Mouse (Mus musculus) forebrain, embryonic 11.5 days (tissue): Measurements from ENCODE around the gene Psmc3ip. TPM values are rescaled to one million over a fixed set of nuclear protein-coding genes. Genes with fewer than 3 reads are reported as not detected.
"Not testable (repeated sequence)": the region's sequence is repeated elsewhere in the genome, so short reads cannot be mapped to it uniquely, and the experiment has no call there.

Experiments used
- ATAC-seq: fragments of 200-750 bp; cut with Nextera tagmentation; replicated peaks from 2 replicates; pipeline ENCODE4 v1.8.0; 2017; ENCODE audit warnings: moderate TSS enrichment; ENCODE audit not compliant: low FRiP score
- DNase-seq: peaks from one replicate; pipeline ENCODE4 v3.0.0-alpha.2; 2017; ENCODE audit warnings: low spot score
- H3K27ac ChIP-seq: fragments of 300-500 bp; sonication (generic); 2 replicates; pipeline ENCODE4 v1.5.1; 2014; ENCODE audit warnings: low read depth, low read length
- H3K27me3 ChIP-seq: fragments of 300-500 bp; sonication (generic); 2 replicates; pipeline ENCODE4 v1.6.1; 2014; ENCODE audit warnings: mild to moderate bottlenecking, low read length, mixed read lengths; ENCODE audit not compliant: control insufficient read depth, insufficient read depth
- H3K36me3 ChIP-seq: fragments of 300-500 bp; sonication (generic); 2 replicates; pipeline ENCODE4 v1.6.1; 2014; ENCODE audit warnings: mild to moderate bottlenecking, low read length, moderate library complexity, mixed read lengths; ENCODE audit not compliant: control insufficient read depth, insufficient read depth
- H3K4me1 ChIP-seq: fragments of 300-500 bp; sonication (generic); replicated peaks from 2 replicates; pipeline ENCODE4 v1.6.1; 2014; ENCODE audit warnings: low read length, mixed read lengths; ENCODE audit not compliant: control insufficient read depth, insufficient read depth
- H3K4me2 ChIP-seq: fragments of 300-500 bp; sonication (generic); 2 replicates; pipeline ENCODE4 v1.6.1; 2014; ENCODE audit warnings: low read depth, mild to moderate bottlenecking, low read length, moderate library complexity, mixed read lengths; ENCODE audit not compliant: severe bottlenecking
- H3K4me3 ChIP-seq: fragments of 300-500 bp; sonication (generic); 2 replicates; pipeline ENCODE4 v1.5.1; 2014; ENCODE audit warnings: low read depth, low read length
- H3K9ac ChIP-seq: fragments of 300-500 bp; sonication (generic); 2 replicates; pipeline ENCODE4 v1.6.1; 2014; ENCODE audit warnings: low read length
- H3K9me3 ChIP-seq: fragments of 300-500 bp; sonication (generic); 2 replicates; pipeline ENCODE4 v1.6.1; 2016; ENCODE audit warnings: low read length, mixed read lengths; ENCODE audit not compliant: control insufficient read depth
- WGBS: fragments of 180-500 bp; shearing (Covaris S2); extraction: QIAGEN DNeasy Blood & Tissue Kit; methylation state at CpG from one replicate; pipeline ENCODE4 v1.1.7; 2014; 5-methylcytosine and 5-hydroxymethylcytosine counted together
- polyA plus RNA-seq: library from polyadenylated mRNA; unstranded; fragments of >200 nt; fragmentation: Nextera tagmentation; extraction: Ambion mirVana; gene quantifications from 2 replicates; pipeline ENCODE4 v1.2.1, GENCODE M21; 2014

The Psmc3ip gene
- polyA plus RNA-seq, 1 experiment from 2014 or later: 74.1 TPM

DNA sequence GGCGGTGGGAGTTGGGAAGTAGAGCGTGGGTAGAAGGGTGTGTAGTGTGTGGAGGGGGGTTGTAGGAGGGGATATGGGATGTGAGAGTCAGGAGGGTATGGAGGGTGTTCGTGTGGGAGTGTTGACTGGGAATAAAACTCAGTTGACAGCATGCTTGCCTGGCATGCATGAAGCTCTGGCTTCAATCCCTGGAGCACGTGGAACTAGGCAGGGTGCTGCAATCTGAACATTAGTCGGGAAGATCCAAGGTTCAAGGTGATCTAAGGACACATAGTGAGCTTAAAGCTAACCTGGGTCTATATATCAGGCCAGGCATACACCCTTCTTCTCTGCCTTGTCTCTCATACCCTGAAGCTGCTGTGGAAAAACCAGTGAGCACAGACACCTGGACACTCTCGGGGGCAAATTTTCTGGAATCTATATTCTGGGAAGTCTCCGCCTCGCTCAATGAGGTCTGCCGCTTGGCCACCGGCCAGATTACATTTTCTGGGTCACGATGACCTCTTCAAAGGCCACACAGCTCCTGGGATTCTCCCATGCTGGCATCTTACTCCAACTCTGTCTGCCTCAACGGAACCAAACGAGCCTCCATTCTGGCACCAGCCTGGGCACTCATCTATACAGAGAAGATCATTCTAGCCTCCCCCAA lies 39.1 kb upstream of the Psmc3ip start:
- 84% methylated on average over 13 of the region's 13 CpGs for WGBS
- ATAC-seq (no peak), DNase-seq (peak; percentile 32)
- no peaks in the 10 kb centered on the region for H3K27me3 ChIP-seq
- H3K9me3 ChIP-seq: peaks cover 2% of the 10 kb centered on the region; the same call in 1 of the 2 replicates
- H3K27ac ChIP-seq: no peak overlapping the region
- H3K36me3 ChIP-seq: no peaks in the 10 kb centered on the region
- no peak overlapping the region for H3K4me2 ChIP-seq
- H3K4me3 ChIP-seq: no peak overlapping the region
- no peak overlapping the region for H3K9ac ChIP-seq
- H3K4me1 ChIP-seq: peaks cover 2% of the 10 kb centered on the region; the same call in 1 of the 2 replicates

DNA sequence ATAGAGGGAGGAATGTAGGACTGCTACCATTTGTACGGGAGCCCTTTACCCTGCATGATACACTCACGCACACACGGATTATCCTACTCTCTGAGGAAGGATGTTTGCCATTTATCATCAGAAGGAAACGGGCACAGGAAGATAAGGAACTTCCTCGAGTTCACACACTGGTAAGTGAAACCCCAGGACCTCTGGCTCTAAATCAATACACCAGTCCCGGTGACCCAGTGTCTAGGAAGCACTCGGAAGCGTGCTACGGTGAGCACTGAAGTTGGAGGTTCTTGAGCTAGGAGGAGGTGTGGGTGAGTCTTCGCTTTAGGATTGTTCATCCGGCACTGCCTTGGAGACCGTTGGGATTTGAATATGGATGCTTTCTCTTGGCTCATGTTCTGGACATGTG lies 37.8 kb upstream of the Psmc3ip start:
- ATAC-seq: no peak
- H3K4me3 ChIP-seq: no peak overlapping the region
- H3K27me3 ChIP-seq: no peaks in the 10 kb centered on the region
- peaks cover 2% of the 10 kb centered on the region; the same call in 1 of the 2 replicates for H3K9me3 ChIP-seq
- H3K4me1 ChIP-seq: no peaks in the 10 kb centered on the region
- no peak overlapping the region for H3K9ac ChIP-seq
- WGBS: 86% methylated on average over 12 of the region's 12 CpGs
- peak; percentile 41 for DNase-seq
- no peak overlapping the region for H3K27ac ChIP-seq
- no peaks in the 10 kb centered on the region for H3K36me3 ChIP-seq
- H3K4me2 ChIP-seq: no peak overlapping the region

DNA sequence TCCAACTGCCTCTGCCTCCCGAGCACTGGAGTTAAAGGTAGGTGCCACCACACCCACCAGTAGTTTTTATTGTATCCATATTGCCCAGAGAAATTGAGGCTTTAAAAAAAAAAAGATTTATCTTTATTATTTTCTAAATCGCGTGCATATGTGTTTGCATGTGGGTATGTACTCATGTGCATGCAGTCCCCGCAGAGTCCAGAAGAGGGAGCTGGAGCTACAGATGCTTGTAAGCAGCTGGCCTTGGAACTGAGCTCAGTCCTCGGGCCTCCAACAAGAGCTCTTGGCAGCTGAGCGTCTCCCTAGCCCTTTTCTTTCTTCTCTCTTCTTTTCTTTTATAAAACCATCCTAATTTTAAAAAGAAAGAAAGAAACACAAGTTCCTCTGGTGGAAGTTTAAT lies 36.5 kb upstream of the Psmc3ip start:
- peak; percentile 69 for DNase-seq
- Histone ChIP-seq H3K27me3 (no peaks in the 10 kb centered on the region), H3K4me2 (no peak overlapping the region), H3K27ac (no peak overlapping the region), H3K9me3 (peaks cover 2% of the 10 kb centered on the region; the same call in 1 of the 2 replicates), H3K36me3 (peaks cover 3% of the 10 kb centered on the region), H3K4me1 (no peaks in the 10 kb centered on the region), H3K4me3 (no peak overlapping the region), H3K9ac (no peak overlapping the region)
- WGBS: 89% methylated on average over 6 of the region's 6 CpGs
- no peak for ATAC-seq

GRCm38 (mm10) chr11:101131187-101131586 lies 36.0 kb upstream of the Psmc3ip start:
- ATAC-seq (no peak), DNase-seq (peak; percentile 35)
- WGBS: 87% methylated on average over 2 of the region's 2 CpGs
- H3K9ac ChIP-seq: no peak overlapping the region
- H3K27me3 ChIP-seq: no peaks in the 10 kb centered on the region
- H3K36me3 ChIP-seq: peaks cover 8% of the 10 kb centered on the region
- H3K4me2 ChIP-seq: no peak overlapping the region
- H3K27ac ChIP-seq: no peak overlapping the region
- H3K9me3 ChIP-seq: peaks cover 2% of the 10 kb centered on the region; the same call in 1 of the 2 replicates
- H3K4me3 ChIP-seq: no peak overlapping the region
- no peaks in the 10 kb centered on the region for H3K4me1 ChIP-seq

DNA sequence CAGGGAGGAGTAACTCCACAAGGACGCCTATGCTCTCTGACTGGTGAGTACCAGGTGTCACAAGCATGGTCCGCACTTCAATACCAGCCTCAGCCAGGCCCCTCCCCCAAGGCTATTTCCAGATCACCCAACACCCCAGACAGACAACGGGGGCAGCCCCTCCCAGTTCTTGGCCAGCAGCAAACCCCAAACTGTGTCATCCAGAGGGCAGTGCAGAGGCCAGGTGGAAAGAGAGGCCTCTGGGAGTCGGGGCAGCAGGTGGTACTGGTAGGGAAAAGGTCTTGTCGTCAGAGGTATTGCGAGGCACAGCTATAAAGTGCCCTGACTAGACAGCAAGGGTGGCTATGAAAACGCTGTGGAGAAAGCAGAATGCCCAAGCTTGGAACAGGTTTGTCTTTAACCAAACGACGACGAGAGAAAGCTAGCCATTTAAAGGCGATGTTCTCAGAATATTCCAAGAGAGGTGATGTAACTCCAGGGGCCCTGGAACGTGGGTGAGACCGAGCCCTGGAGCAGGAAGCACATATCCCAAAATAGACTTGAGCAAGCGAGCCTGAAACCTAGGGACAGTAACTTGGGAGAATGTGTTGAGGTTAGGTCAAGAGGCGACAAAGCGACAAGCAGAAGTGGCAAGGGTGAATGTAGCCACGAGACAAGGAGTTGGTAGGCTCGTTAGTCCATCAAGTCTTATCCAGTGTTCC lies 35.0 kb upstream of the Psmc3ip start:
- no peak overlapping the region for H3K27ac ChIP-seq
- no peak overlapping the region for H3K4me2 ChIP-seq
- H3K27me3 ChIP-seq: no peaks in the 10 kb centered on the region
- WGBS: 56% methylated on average over 18 of the region's 18 CpGs
- no peak overlapping the region for H3K4me3 ChIP-seq
- H3K36me3 ChIP-seq: peaks cover 12% of the 10 kb centered on the region
- H3K9me3 ChIP-seq: peaks cover 2% of the 10 kb centered on the region; the same call in 1 of the 2 replicates
- DNase-seq: peak; percentile 33
- H3K9ac ChIP-seq: no peak overlapping the region
- ATAC-seq: no peak
- no peaks in the 10 kb centered on the region for H3K4me1 ChIP-seq

- Histone ChIP-seq H3K36me3 (peaks cover 12% of the 10 kb centered on the region), H3K27me3 (no peaks in the 10 kb centered on the region), H3K4me2 (no peak overlapping the region), H3K9ac (no peak overlapping the region), H3K9me3 (peaks cover 2% of the 10 kb centered on the region; the same call in 1 of the 2 replicates), H3K27ac (no peak overlapping the region), H3K4me3 (no peak overlapping the region), H3K4me1 (no peaks in the 10 kb centered on the region)
- DNase-seq (no peak), ATAC-seq (no peak)
- WGBS: 89% methylated on average over 11 of the region's 11 CpGs
Observed at GRCm38 (mm10) chr11:101128996-101129577, 33.9 kb upstream of the Psmc3ip start.

- Histone ChIP-seq H3K27me3 (no peaks in the 10 kb centered on the region), H3K9ac (no peak overlapping the region), H3K4me1 (no peaks in the 10 kb centered on the region), H3K36me3 (peaks cover 15% of the 10 kb centered on the region), H3K4me3 (no peak overlapping the region), H3K4me2 (no peak overlapping the region), H3K27ac (no peak overlapping the region), H3K9me3 (peaks cover 2% of the 10 kb centered on the region; the same call in 1 of the 2 replicates)
- no peak for DNase-seq
- no peak for ATAC-seq
- WGBS: 75% methylated on average over 1 of the region's 1 CpGs
Observed at GRCm38 (mm10) chr11:101127075-101127474, 31.8 kb upstream of the Psmc3ip start.

- peaks cover 15% of the 10 kb centered on the region for H3K36me3 ChIP-seq
- not testable (repeated sequence) for DNase-seq, H3K4me2 ChIP-seq, ATAC-seq, H3K4me1 ChIP-seq, H3K9me3 ChIP-seq, H3K9ac ChIP-seq, H3K27ac ChIP-seq, H3K4me3 ChIP-seq, H3K27me3 ChIP-seq
- WGBS: 94% methylated on average over 6 of the region's 9 CpGs
Observed at GRCm38 (mm10) chr11:101125008-101125407, 29.8 kb upstream of the Psmc3ip start.
